Mouse (Mus musculus) megakaryocyte, embryonic 14.5 days (primary cell): ENCODE measurements around the gene Foxe3.

Experiments used
- FLI1 ChIP-seq: IDR thresholded peaks from 2 replicates; pipeline ENCODE4 v1.6.1; 2012; ENCODE audit warnings: low read length, inconsistent platforms, mixed read lengths
- GATA1 ChIP-seq: IDR thresholded peaks from 3 replicates; pipeline ENCODE4 v1.6.1; 2012; ENCODE audit warnings: mixed read lengths, low read length, inconsistent platforms, borderline replicate concordance

DNA sequence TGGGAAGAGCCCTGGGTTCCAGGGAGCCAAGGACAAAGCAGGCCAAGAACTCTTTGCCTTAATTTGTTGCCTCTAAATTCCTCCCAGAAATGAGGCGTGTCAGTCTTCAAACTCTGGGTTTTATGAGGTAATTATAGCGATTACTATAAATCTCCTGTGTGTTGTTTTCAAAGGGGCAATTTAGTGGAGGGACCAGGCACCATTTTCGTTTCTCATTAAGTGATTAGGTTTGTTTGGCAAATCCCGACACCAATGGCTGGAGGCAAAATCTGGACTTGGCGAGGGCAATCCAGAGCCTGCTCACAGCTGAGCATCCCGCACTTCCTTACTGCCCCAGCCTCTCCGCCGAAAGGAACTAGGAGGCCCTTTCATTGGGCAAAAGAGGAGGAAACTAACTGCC, 16.8 kb upstream of the Foxe3 start:
- TF ChIP-seq FLI1 (no peak), GATA1 (no peak)
